In genomic region chr17:23673424-23674073, GRCm38 (mm10) we compare ENCODE assay signal across 8 mouse cellular contexts. TPM values are rescaled to one million over a fixed set of nuclear protein-coding genes. Genes with fewer than 3 reads are reported as not detected.
DNase-seq lines count a peak whose midpoint lies in the region; ATAC-seq and TF ChIP-seq lines count a peak whose summit lies in the region.

TSS of gene Hcfc1r1 (plus strand) at chr17:23673596.
TSS of gene Thoc6 (minus strand) at chr17:23673882.

- under 1% methylated on average over 45 of the region's 45 CpGs for WGBS in embryonic facial prominence, embryonic 13.5 days
- WGBS in kidney, adult 2 months: under 1% methylated on average over 45 of the region's 45 CpGs
- WGBS in limb, embryonic 12.5 days: under 1% methylated on average over 45 of the region's 45 CpGs
- WGBS in midbrain, embryonic 15.5 days: under 1% methylated on average over 45 of the region's 45 CpGs
- under 1% methylated on average over 45 of the region's 45 CpGs for WGBS in spleen, adult 2 months

- peaks cover 22% of the 10 kb centered on the region for H3K36me3 ChIP-seq in embryonic facial prominence, embryonic 13.5 days
- H3K36me3 ChIP-seq in kidney, adult 2 months (ENCODE audit: control insufficient read depth, insufficient read depth, low read length): no peaks in the 10 kb centered on the region
- H3K36me3 ChIP-seq in limb, embryonic 12.5 days: peaks cover 22% of the 10 kb centered on the region
- H3K36me3 ChIP-seq in midbrain, embryonic 15.5 days (replicated peaks): peaks cover 9% of the 10 kb centered on the region
- peaks cover 12% of the 10 kb centered on the region for H3K36me3 ChIP-seq in spleen, adult 2 months (ENCODE audit: control insufficient read depth, insufficient read depth, low read length)

- H3K9me3 ChIP-seq in embryonic facial prominence, embryonic 13.5 days: no peaks in the 10 kb centered on the region
- H3K9me3 ChIP-seq in limb, embryonic 12.5 days: no peaks in the 10 kb centered on the region
- no peaks in the 10 kb centered on the region for H3K9me3 ChIP-seq in midbrain, embryonic 15.5 days

- ATAC-seq in embryonic facial prominence, embryonic 13.5 days (ENCODE audit: insufficient number of reproducible peaks, insufficient read depth, low FRiP score, low TSS enrichment, low read depth): peak; percentile 90
- peak; percentile 93 for ATAC-seq in limb, embryonic 12.5 days (ENCODE audit: insufficient number of reproducible peaks, insufficient read depth, low FRiP score, low TSS enrichment, low read depth)
- ATAC-seq in midbrain, embryonic 15.5 days (replicated peaks): peak; percentile 96

- H3K9ac ChIP-seq in embryonic facial prominence, embryonic 13.5 days: peak within 1 kb of the TSS; percentile 75
- peak within 1 kb of the TSS; percentile 58 for H3K9ac ChIP-seq in limb, embryonic 12.5 days (replicated peaks)
- H3K9ac ChIP-seq in midbrain, embryonic 15.5 days: peak within 1 kb of the TSS; percentile 55

- peak within 1 kb of the TSS; percentile 80 for H3K27ac ChIP-seq in embryonic facial prominence, embryonic 13.5 days
- H3K27ac ChIP-seq in kidney, adult 2 months (ENCODE audit: insufficient read depth, low read depth, low read length): peak within 1 kb of the TSS; percentile 94
- H3K27ac ChIP-seq in limb, embryonic 12.5 days: peak within 1 kb of the TSS; percentile 50; the same call in 1 of the 2 replicates
- H3K27ac ChIP-seq in midbrain, embryonic 15.5 days: peak within 1 kb of the TSS; percentile 76
- peak within 1 kb of the TSS; percentile 96 for H3K27ac ChIP-seq in spleen, adult 2 months (ENCODE audit: insufficient read depth, low read length)

- TF ChIP-seq POLR2A in kidney, adult 2 months (IDR thresholded peaks at IDR 0.05; ENCODE audit: low read depth, low read length): peak; percentile 51
- peak; percentile 40 for TF ChIP-seq POLR2A in spleen, adult 2 months (IDR thresholded peaks at IDR 0.05; ENCODE audit: low read depth, low read length)

- peak; percentile 96 for DNase-seq in 3134 (ENCODE audit: extremely low read depth, insufficient read length, low spot score)
- DNase-seq in adrenal gland, postnatal 36 days: peak; percentile 92 to 94
- peak; percentile 95 to 96 for DNase-seq in heart, adult 18-20 months
- peak; percentile 98 for DNase-seq in kidney, adult 2 months
- peak; percentile 88 to 94 for DNase-seq in spleen, adult 2 months (ENCODE audit: low read depth in 1 of 2, low spot score in 2 of 2)

- peak within 1 kb of the TSS; percentile 97 for H3K4me2 ChIP-seq in embryonic facial prominence, embryonic 13.5 days
- H3K4me2 ChIP-seq in limb, embryonic 12.5 days: peak within 1 kb of the TSS; percentile 74
- H3K4me2 ChIP-seq in midbrain, embryonic 15.5 days: peak within 1 kb of the TSS; percentile 60

- peaks cover 40% of the 10 kb centered on the region for H3K4me1 ChIP-seq in embryonic facial prominence, embryonic 13.5 days
- H3K4me1 ChIP-seq in kidney, adult 2 months (ENCODE audit: control insufficient read depth, insufficient read depth, low read length): peaks cover 7% of the 10 kb centered on the region; the same call in 1 of the 2 replicates
- peaks cover 35% of the 10 kb centered on the region for H3K4me1 ChIP-seq in limb, embryonic 12.5 days (replicated peaks)
- peaks cover 40% of the 10 kb centered on the region for H3K4me1 ChIP-seq in midbrain, embryonic 15.5 days
- peaks cover 13% of the 10 kb centered on the region for H3K4me1 ChIP-seq in spleen, adult 2 months (ENCODE audit: control insufficient read depth, insufficient read depth, insufficient read length)

- peaks cover 28% of the 10 kb centered on the region for H3K27me3 ChIP-seq in embryonic facial prominence, embryonic 13.5 days
- no peaks in the 10 kb centered on the region for H3K27me3 ChIP-seq in kidney, adult 2 months (replicated peaks; ENCODE audit: control insufficient read depth, insufficient read depth, low read length)
- peaks cover 33% of the 10 kb centered on the region for H3K27me3 ChIP-seq in limb, embryonic 12.5 days
- peaks cover 35% of the 10 kb centered on the region for H3K27me3 ChIP-seq in midbrain, embryonic 15.5 days (replicated peaks)
- no peaks in the 10 kb centered on the region for H3K27me3 ChIP-seq in spleen, adult 2 months (ENCODE audit: control insufficient read depth, insufficient read depth, low read length)

- no peak for TF ChIP-seq CTCF in kidney, adult 2 months (conservative IDR thresholded peaks at IDR 0.05; ENCODE audit: insufficient read depth, insufficient read length, low read depth, low read length)
- no peak for TF ChIP-seq CTCF in spleen, adult 2 months (IDR thresholded peaks at IDR 0.05; ENCODE audit: extremely low read depth, insufficient read depth, insufficient read length, insufficient replicate concordance)

- peak within 1 kb of the TSS; percentile 68 for H3K4me3 ChIP-seq in embryonic facial prominence, embryonic 13.5 days
- H3K4me3 ChIP-seq in kidney, adult 2 months (ENCODE audit: insufficient read depth, low read depth, low read length): peak within 1 kb of the TSS; percentile 70
- peak within 1 kb of the TSS; percentile 59 for H3K4me3 ChIP-seq in limb, embryonic 12.5 days (replicated peaks)
- H3K4me3 ChIP-seq in midbrain, embryonic 15.5 days: peak within 1 kb of the TSS; percentile 54
- H3K4me3 ChIP-seq in spleen, adult 2 months (ENCODE audit: extremely low read depth, insufficient read depth, insufficient read length): peak within 1 kb of the TSS; percentile 84

RNA-seq across cellular contexts. Expression of gene Hcfc1r1, which starts in this region (rescaled TPM):
- total RNA-seq in adrenal gland, postnatal 36 days (2021): 100 to 1,000 TPM; 125 to 143 TPM
- 64.0 and 79.4 TPM in 2 replicates for polyA plus RNA-seq in embryonic facial prominence, embryonic 13.5 days (2015; fragmentation: Nextera tagmentation; extraction: Ambion mirVana)
- total RNA-seq in heart, adult 18-20 months (2021): 100 to 1,000 TPM; 191 to 199 TPM
- polyA plus RNA-seq in kidney, adult 2 months (2012; rRNA removed): 367 and 378 TPM in 2 replicates
- 48.6 and 51.7 TPM in 2 replicates for polyA plus RNA-seq in limb, embryonic 12.5 days (2016; fragmentation: Nextera tagmentation; extraction: Ambion mirVana)
- 120 and 121 TPM in 2 replicates for polyA plus RNA-seq in midbrain, embryonic 15.5 days (2015; fragmentation: Nextera tagmentation; extraction: Ambion mirVana)
- 75.0 and 90.8 TPM in 2 replicates for polyA plus RNA-seq in spleen, adult 2 months (2012; rRNA removed)

RNA-seq across cellular contexts. Expression of gene Thoc6, which starts in this region (rescaled TPM):
- 10 to 100 TPM; 28.6 to 30.3 TPM for total RNA-seq in adrenal gland, postnatal 36 days (2021)
- 46.6 and 53.5 TPM in 2 replicates for polyA plus RNA-seq in embryonic facial prominence, embryonic 13.5 days (2015; fragmentation: Nextera tagmentation; extraction: Ambion mirVana)
- total RNA-seq in heart, adult 18-20 months (2021): 10 to 100 TPM; 11.0 to 11.2 TPM
- polyA plus RNA-seq in kidney, adult 2 months (2012; rRNA removed): 14.2 and 15.7 TPM in 2 replicates
- 55.1 and 56.3 TPM in 2 replicates for polyA plus RNA-seq in limb, embryonic 12.5 days (2016; fragmentation: Nextera tagmentation; extraction: Ambion mirVana)
- polyA plus RNA-seq in midbrain, embryonic 15.5 days (2015; fragmentation: Nextera tagmentation; extraction: Ambion mirVana): 39.1 and 42.9 TPM in 2 replicates
- polyA plus RNA-seq in spleen, adult 2 months (2012; rRNA removed): 24.8 and 31.1 TPM in 2 replicates

Comparison
In these comparisons a context has a peak if more than half of its experiments do, and no peak if none do; other contexts are left out.
1. Peak in every context shown above with its lines: DNase-seq, ATAC-seq, H3K4me3 ChIP-seq and H3K27ac ChIP-seq.